ENCODE assay signal across 9 mouse cellular contexts in the genomic region with DNA sequence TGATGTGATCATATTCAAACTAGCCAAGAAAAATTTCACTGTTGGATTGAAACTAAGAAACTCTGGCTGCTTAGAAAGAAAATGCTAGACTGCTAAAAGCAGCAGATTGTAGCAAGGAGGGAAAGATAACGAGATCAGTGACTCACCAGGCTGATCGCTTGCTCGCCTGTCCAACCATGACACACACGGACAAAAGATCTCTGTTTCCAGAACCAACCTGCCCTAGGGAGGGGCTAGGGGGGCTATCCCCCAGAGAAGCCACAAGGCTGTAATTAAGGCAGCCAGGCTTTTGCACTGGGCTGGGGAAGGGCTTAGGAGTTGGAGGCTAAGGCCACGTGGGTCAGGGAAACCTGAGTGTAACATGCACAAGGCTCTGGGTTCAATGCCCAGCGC. TPM values are rescaled to one million over a fixed set of nuclear protein-coding genes. Genes with fewer than 3 reads are reported as not detected.
DNase-seq lines count a peak whose midpoint lies in the region; ATAC-seq and TF ChIP-seq lines count a peak whose summit lies in the region.
"Had no signal": no experiment of that assay in that cellular context is flagged by ENCODE, and none has a peak within 500 bp of the region (broad histone marks: within the 10 kb centered on the region; RNA-seq: fewer than 3 reads in every experiment).

No protein-coding gene starts in this region.

- 33% methylated on average over 6 of the region's 6 CpGs for WGBS in heart, embryonic 13.5 days
- 54% methylated on average over 6 of the region's 6 CpGs for WGBS in kidney, adult 2 months

- peak; percentile 33; the same call in 1 of the 2 replicates for ATAC-seq in heart, embryonic 13.5 days (ENCODE audit: extremely low read depth, insufficient number of reproducible peaks, low FRiP score, low TSS enrichment)
- ATAC-seq in megakaryocyte progenitor cell, adult 5-6 weeks (replicated peaks; ENCODE audit: poor library complexity) = peak; percentile 37; the same call in 1 of the 2 replicates

- peak overlapping the region; percentile 47 for H3K4me2 ChIP-seq in heart, embryonic 13.5 days

- peak; percentile 21 to 36 for DNase-seq in kidney, postnatal 4 days
- no peak for DNase-seq in kidney, postnatal 14 days
- peak; percentile 66 for DNase-seq in embryo, embryonic 10.5 days (ENCODE audit: low spot score)
- no peak for DNase-seq in thymus, postnatal 0 days (ENCODE audit: low spot score)
- DNase-seq in layer of hippocampus, postnatal 25 days (ENCODE audit: extremely low spot score in 1 of 2, low spot score in 1 of 2) = no peak
- DNase-seq in kidney, adult 2 months = no peak

- H3K27me3 ChIP-seq in heart, embryonic 13.5 days (replicated peaks) = no peaks in the 10 kb centered on the region
- no peaks in the 10 kb centered on the region for H3K27me3 ChIP-seq in kidney, adult 2 months (replicated peaks; ENCODE audit: control insufficient read depth, insufficient read depth, low read length)

- peaks cover 20% of the 10 kb centered on the region for H3K4me1 ChIP-seq in heart, embryonic 13.5 days
- H3K4me1 ChIP-seq in kidney, adult 2 months (ENCODE audit: control insufficient read depth, insufficient read depth, low read length) = no peaks in the 10 kb centered on the region

- no peak overlapping the region for H3K4me3 ChIP-seq in heart, embryonic 13.5 days
- no peak overlapping the region for H3K4me3 ChIP-seq in kidney, adult 2 months (ENCODE audit: insufficient read depth, low read depth, low read length)

- TF ChIP-seq POLR2A in kidney, adult 2 months (IDR thresholded peaks at IDR 0.05; ENCODE audit: low read depth, low read length) = no peak

- peaks cover 40% of the 10 kb centered on the region for H3K36me3 ChIP-seq in heart, embryonic 13.5 days
- no peaks in the 10 kb centered on the region for H3K36me3 ChIP-seq in kidney, adult 2 months (ENCODE audit: control insufficient read depth, insufficient read depth, low read length)

- H3K9ac ChIP-seq in heart, embryonic 13.5 days = no peak overlapping the region
- H3K9ac ChIP-seq: liver, embryonic 14.5 days had no signal

- peak overlapping the region; percentile 81 for H3K27ac ChIP-seq in heart, embryonic 13.5 days (replicated peaks)
- no peak overlapping the region for H3K27ac ChIP-seq in kidney, adult 2 months (ENCODE audit: insufficient read depth, low read depth, low read length)
- H3K27ac ChIP-seq: liver, embryonic 14.5 days had no signal

- TF ChIP-seq CTCF in kidney, adult 2 months (conservative IDR thresholded peaks at IDR 0.05; ENCODE audit: insufficient read depth, insufficient read length, low read depth, low read length) = no peak

- H3K9me3 ChIP-seq in heart, embryonic 13.5 days = peaks cover 11% of the 10 kb centered on the region

RNA-seq across cellular contexts. Expression of gene Dennd2a, which starts 41.9 kb away (rescaled TPM):
- 15.9 and 17.4 TPM in 2 replicates for polyA plus RNA-seq in heart, embryonic 13.5 days (2015; fragmentation: Nextera tagmentation; extraction: Ambion mirVana)
- 1.1 TPM in 1 of 2 replicates, not detected in the other for total RNA-seq in megakaryocyte progenitor cell, adult 5-6 weeks (2015)
- 0.46 TPM in 1 of 2 replicates, not detected in the other for total RNA-seq in megakaryocyte progenitor cell, adult 5-6 weeks (2017)
- 2.1 and 2.6 TPM in 2 replicates for polyA plus RNA-seq in thymus, postnatal 0 days (2015; fragmentation: Nextera tagmentation; extraction: Ambion mirVana)
- total RNA-seq in layer of hippocampus, postnatal 25 days (2021) = 10 to 100 TPM; 32.6 to 33.7 TPM
- 6.3 and 6.6 TPM in 2 replicates for polyA plus RNA-seq in kidney, adult 2 months (2012; rRNA removed)

RNA-seq across cellular contexts. Expression of gene Adck2, which starts 57.9 kb away (rescaled TPM):
- 12.6 and 14.6 TPM in 2 replicates for polyA plus RNA-seq in heart, embryonic 13.5 days (2015; fragmentation: Nextera tagmentation; extraction: Ambion mirVana)
- total RNA-seq in megakaryocyte progenitor cell, adult 5-6 weeks (2015) = 7.5 and 7.6 TPM in 2 replicates
- 5.6 and 7.3 TPM in 2 replicates for total RNA-seq in megakaryocyte progenitor cell, adult 5-6 weeks (2017)
- polyA plus RNA-seq in thymus, postnatal 0 days (2015; fragmentation: Nextera tagmentation; extraction: Ambion mirVana) = 27.9 and 29.0 TPM in 2 replicates
- total RNA-seq in layer of hippocampus, postnatal 25 days (2021) = 10 to 100 TPM; 30.1 to 32.8 TPM
- 11.0 and 15.3 TPM in 2 replicates for polyA plus RNA-seq in kidney, adult 2 months (2012; rRNA removed)

Comparison
In these comparisons a context has a peak if more than half of its experiments do, and no peak if none do; other contexts are left out.
1. DNase-seq: peak in kidney, postnatal 4 days (2 of 2) and embryo, embryonic 10.5 days (single experiment); none in kidney, postnatal 14 days (single experiment), thymus, postnatal 0 days (single experiment), layer of hippocampus, postnatal 25 days (0 of 2) and kidney, adult 2 months (single experiment).